Mouse (Mus musculus) kidney, embryonic 15.5 days (tissue): ENCODE data around the gene Sprr2a2. TPM values are rescaled to one million over a fixed set of nuclear protein-coding genes. Genes with fewer than 3 reads are reported as not detected.
A peak's percentile ranks its signal among the peaks of the same experiment; 100 is the strongest.
"Not testable (repeated sequence)": the region's sequence is repeated elsewhere in the genome, so short reads cannot be mapped to it uniquely, and the experiment has no call there.

Experiments used
- ATAC-seq: fragments of 200-750 bp; cut with Nextera tagmentation; replicated peaks from 2 replicates; pipeline ENCODE4 v1.8.0; 2017; ENCODE audit warnings: moderate TSS enrichment; ENCODE audit not compliant: low FRiP score
- H3K27ac ChIP-seq: fragments of 300-500 bp; sonication (generic); 2 replicates; pipeline ENCODE4 v1.5.1; 2015; ENCODE audit warnings: mild to moderate bottlenecking, inconsistent platforms
- H3K27me3 ChIP-seq: fragments of 300-500 bp; sonication (generic); 2 replicates; pipeline ENCODE4 v1.6.1; 2015; ENCODE audit warnings: inconsistent platforms
- H3K36me3 ChIP-seq: fragments of 300-500 bp; sonication (generic); 2 replicates; pipeline ENCODE4 v1.6.1; 2015; ENCODE audit warnings: inconsistent platforms
- H3K4me1 ChIP-seq: fragments of 300-500 bp; sonication (generic); 2 replicates; pipeline ENCODE4 v1.6.1; 2015; ENCODE audit warnings: inconsistent platforms
- H3K4me2 ChIP-seq: fragments of 300-500 bp; sonication (generic); 2 replicates; pipeline ENCODE4 v1.6.1; 2015; ENCODE audit warnings: moderate library complexity, mild to moderate bottlenecking, inconsistent platforms
- H3K4me3 ChIP-seq: fragments of 300-500 bp; sonication (generic); replicated peaks from 2 replicates; pipeline ENCODE4 v1.5.1; 2015; ENCODE audit warnings: mild to moderate bottlenecking, inconsistent platforms
- H3K9ac ChIP-seq: fragments of 300-500 bp; sonication (generic); 2 replicates; pipeline ENCODE4 v1.6.1; 2015; ENCODE audit warnings: mild to moderate bottlenecking, inconsistent platforms
- H3K9me3 ChIP-seq: fragments of 300-500 bp; sonication (generic); replicated peaks from 2 replicates; pipeline ENCODE4 v1.6.1; 2016; ENCODE audit warnings: inconsistent platforms
- WGBS: fragments of 180-500 bp; shearing (Covaris S2); methylation state at CpG from one replicate; pipeline ENCODE4 v1.1.7; 2015; ENCODE audit warnings: mixed read lengths; 5-methylcytosine and 5-hydroxymethylcytosine counted together
- polyA plus RNA-seq: library from polyadenylated mRNA; unstranded; fragments of >200 nt; fragmentation: Nextera tagmentation; extraction: Ambion mirVana; gene quantifications from 2 replicates; pipeline ENCODE4 v1.2.1, GENCODE M21; 2015

Sprr2a2 gene
- polyA plus RNA-seq, 1 experiment from 2014 or later, result 2.6 TPM

GRCm38 (mm10) chr3:92285101-92285500 is 69.4 kb downstream of the Sprr2a2 start, which contains the start of gene Sprr2a3:
TSS of gene Sprr2a3 (plus strand) at chr3:92285417.
- not testable (repeated sequence) for H3K4me3 ChIP-seq, ATAC-seq, H3K27me3 ChIP-seq, H3K9me3 ChIP-seq, H3K4me2 ChIP-seq, H3K4me1 ChIP-seq, H3K36me3 ChIP-seq, H3K9ac ChIP-seq, H3K27ac ChIP-seq
- 90% methylated on average over 1 of the region's 1 CpGs for WGBS

- not testable (repeated sequence) for H3K9me3 ChIP-seq
- ATAC-seq, result 0 out of 2 replicates have a peak, but pooled peaks have one; percentile 33
- 78% methylated on average over 6 of the region's 6 CpGs for WGBS
Measured at GRCm38 (mm10) chr3:92288489-92288888, 72.8 kb downstream of the Sprr2a2 start.

More at GRCm38 (mm10) chr3:92288489-92288888, 72.8 kb downstream of the Sprr2a2 start:
- not testable (repeated sequence) for H3K4me3 ChIP-seq, H3K4me2 ChIP-seq, H3K4me1 ChIP-seq, H3K9ac ChIP-seq, H3K36me3 ChIP-seq, H3K27me3 ChIP-seq, H3K27ac ChIP-seq

Other genes starting within 250 kb of the Sprr2a2 start
- not detected in 2 replicates for gene Pglyrp3, start 201.3 kb upstream of the Sprr2a2 start, polyA plus RNA-seq
- 0.97 and 4.2 TPM in 2 replicates for gene Lor, start 132.8 kb upstream of the Sprr2a2 start, polyA plus RNA-seq
- gene Prr9, start 92.0 kb upstream of the Sprr2a2 start, polyA plus RNA-seq, result not detected in 2 replicates
- gene Lelp1, start 73.2 kb upstream of the Sprr2a2 start, polyA plus RNA-seq, result not detected in 2 replicates
- gene Sprr2a1, start 121 bp upstream of the Sprr2a2 start, polyA plus RNA-seq, result not detected in 2 replicates
- 1.0 TPM in 1 of 2 replicates, not detected in the other for gene Sprr2a3, start 69.5 kb downstream of the Sprr2a2 start, polyA plus RNA-seq
- not detected in 2 replicates for gene Sprr2b, start 100.7 kb downstream of the Sprr2a2 start, polyA plus RNA-seq
- not detected in 2 replicates for gene Sprr2d, start 123.2 kb downstream of the Sprr2a2 start, polyA plus RNA-seq
- not detected in 2 replicates for gene Sprr2e, start 136.2 kb downstream of the Sprr2a2 start, polyA plus RNA-seq
- gene Sprr2f, start 149.3 kb downstream of the Sprr2a2 start, polyA plus RNA-seq, result 13.1 and 30.3 TPM in 2 replicates
- not detected in 2 replicates for gene Sprr2h, start 169.8 kb downstream of the Sprr2a2 start, polyA plus RNA-seq
- not detected in 2 replicates for gene Sprr2i, start 192.1 kb downstream of the Sprr2a2 start, polyA plus RNA-seq
- gene Sprr2j-ps, start 202.2 kb downstream of the Sprr2a2 start, polyA plus RNA-seq, result not detected in 2 replicates
- 7.8 and 12.5 TPM in 2 replicates for gene Gm9774, start 213.5 kb downstream of the Sprr2a2 start, polyA plus RNA-seq
- not detected in 2 replicates for gene Sprr2k, start 216.7 kb downstream of the Sprr2a2 start, polyA plus RNA-seq
- 0.41 and 0.83 TPM in 2 replicates for gene Sprr1b, start 222.9 kb downstream of the Sprr2a2 start, polyA plus RNA-seq
- 0.18 TPM in 1 of 2 replicates, not detected in the other for gene Sprr3, start 242.8 kb downstream of the Sprr2a2 start, polyA plus RNA-seq